Mouse (Mus musculus) liver, embryonic 16.5 days (tissue): ENCODE measurements at regions not wholly inside any gene's neighbourhood (a gene's known extent, or its start where the extent isn't known, plus 50 kb on each side); places are given as distances from the start of the nearest gene placed in this dataset.

Source experiments
- ATAC-seq: fragments of 200-750 bp; cut with Nextera tagmentation; 2 replicates; pipeline ENCODE4 v1.8.0; 2017; ENCODE audit warnings: low read depth, mild to moderate bottlenecking, moderate number of reproducible peaks, moderate library complexity
- H3K27ac ChIP-seq: fragments of 300-500 bp; sonication (generic); 2 replicates; pipeline ENCODE4 v1.5.1; 2014; ENCODE audit warnings: mild to moderate bottlenecking, low read length
- H3K27me3 ChIP-seq: fragments of 300-500 bp; sonication (generic); 2 replicates; pipeline ENCODE4 v1.6.1; 2014; ENCODE audit warnings: low read depth, low read length, mixed read lengths; ENCODE audit not compliant: control insufficient read depth, insufficient read depth
- H3K36me3 ChIP-seq: fragments of 300-500 bp; sonication (generic); 2 replicates; pipeline ENCODE4 v1.6.1; 2014; ENCODE audit warnings: mild to moderate bottlenecking; ENCODE audit not compliant: control insufficient read depth, insufficient read depth
- H3K4me1 ChIP-seq: fragments of 300-500 bp; sonication (generic); 2 replicates; pipeline ENCODE4 v1.6.1; 2014; ENCODE audit warnings: low read depth, low read length, mixed read lengths; ENCODE audit not compliant: control insufficient read depth
- H3K4me2 ChIP-seq: fragments of 300-500 bp; sonication (generic); 2 replicates; pipeline ENCODE4 v1.6.1; 2014; ENCODE audit warnings: low read depth, low read length, mixed read lengths
- H3K4me3 ChIP-seq: fragments of 300-500 bp; sonication (generic); 2 replicates; pipeline ENCODE4 v1.5.1; 2014; ENCODE audit warnings: low read depth, mild to moderate bottlenecking, low read length
- H3K9ac ChIP-seq: fragments of 300-500 bp; sonication (generic); 2 replicates; pipeline ENCODE4 v1.6.1; 2014; ENCODE audit warnings: low read depth, low read length
- H3K9me3 ChIP-seq: fragments of 300-500 bp; sonication (generic); replicated peaks from 2 replicates; pipeline ENCODE4 v1.6.1; 2016; ENCODE audit warnings: low read length; ENCODE audit not compliant: control insufficient read depth
- WGBS: fragments of 180-500 bp; shearing (Covaris S2); extraction: QIAGEN DNeasy Blood & Tissue Kit; methylation state at CpG from one replicate; pipeline ENCODE4 v1.1.7; 2014; ENCODE audit not compliant: insufficient replicate concordance; 5-methylcytosine and 5-hydroxymethylcytosine counted together

GRCm38 (mm10) chr13:82909151-82909550 lies 594.7 kb upstream of the Mef2c start:
- 53% methylated on average over 4 of the region's 4 CpGs for WGBS
- H3K4me3 ChIP-seq = no peak overlapping the region

GRCm38 (mm10) chr13:82912859-82913258 lies 591.0 kb upstream of the Mef2c start:
- Histone ChIP-seq H3K36me3 (no peaks in the 10 kb centered on the region), H3K4me2 (no peak overlapping the region), H3K27ac (no peak overlapping the region), H3K4me1 (no peaks in the 10 kb centered on the region), H3K4me3 (no peak overlapping the region), H3K27me3 (no peaks in the 10 kb centered on the region), H3K9ac (no peak overlapping the region), H3K9me3 (no peaks in the 10 kb centered on the region)
- 72% methylated on average over 8 of the region's 8 CpGs for WGBS
- ATAC-seq = no peak

More at GRCm38 (mm10) chr13:82909151-82909550, 594.7 kb upstream of the Mef2c start:
- no peak overlapping the region for H3K4me2 ChIP-seq
- H3K4me1 ChIP-seq = no peaks in the 10 kb centered on the region
- H3K36me3 ChIP-seq = no peaks in the 10 kb centered on the region
- H3K27me3 ChIP-seq = no peaks in the 10 kb centered on the region
- no peak for ATAC-seq
- no peak overlapping the region for H3K9ac ChIP-seq
- H3K9me3 ChIP-seq = no peaks in the 10 kb centered on the region
- no peak overlapping the region for H3K27ac ChIP-seq

- H3K4me3 ChIP-seq = no peak overlapping the region
- H3K4me1 ChIP-seq = no peaks in the 10 kb centered on the region
- no peak overlapping the region for H3K4me2 ChIP-seq
- no peaks in the 10 kb centered on the region for H3K9me3 ChIP-seq
- H3K27ac ChIP-seq = no peak overlapping the region
- H3K27me3 ChIP-seq = no peaks in the 10 kb centered on the region
- no peak overlapping the region for H3K9ac ChIP-seq
- no peaks in the 10 kb centered on the region for H3K36me3 ChIP-seq
- no peak for ATAC-seq
- 71% methylated on average over 4 of the region's 4 CpGs for WGBS
Measured at GRCm38 (mm10) chr13:82915194-82915593, 588.6 kb upstream of the Mef2c start.

GRCm38 (mm10) chr13:82930010-82930409 lies 573.8 kb upstream of the Mef2c start:
- H3K27me3 ChIP-seq = no peaks in the 10 kb centered on the region
- no peak overlapping the region for H3K9ac ChIP-seq
- no peak overlapping the region for H3K27ac ChIP-seq
- H3K4me2 ChIP-seq = no peak overlapping the region
- H3K36me3 ChIP-seq = no peaks in the 10 kb centered on the region
- no peak overlapping the region for H3K4me3 ChIP-seq
- H3K4me1 ChIP-seq = no peaks in the 10 kb centered on the region
- ATAC-seq = no peak
- H3K9me3 ChIP-seq = no peaks in the 10 kb centered on the region

DNA sequence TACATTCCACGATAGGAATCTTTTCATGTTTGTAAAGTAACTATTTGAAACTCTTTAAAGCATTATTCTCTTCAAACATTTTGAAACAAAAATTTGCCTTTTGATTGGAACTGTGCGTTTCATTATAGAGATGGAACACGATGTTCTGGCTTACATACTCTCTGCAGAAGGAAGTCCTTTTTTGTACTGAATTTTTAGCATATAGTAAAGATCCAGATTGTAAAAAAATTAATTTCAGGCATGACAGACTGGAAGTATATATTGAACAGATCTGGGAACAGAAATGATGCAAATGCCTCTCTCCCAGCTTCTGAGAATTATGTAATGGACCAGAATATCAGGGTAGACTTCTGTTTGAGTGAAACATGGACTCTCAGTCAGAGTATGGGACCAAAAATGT lies 566.0 kb upstream of the Mef2c start:
- no peaks in the 10 kb centered on the region for H3K27me3 ChIP-seq
- no peak overlapping the region for H3K4me2 ChIP-seq
- H3K9ac ChIP-seq = no peak overlapping the region
- no peaks in the 10 kb centered on the region for H3K4me1 ChIP-seq
- no peak overlapping the region for H3K27ac ChIP-seq
- no peak overlapping the region for H3K4me3 ChIP-seq
- no peak for ATAC-seq
- no peaks in the 10 kb centered on the region for H3K36me3 ChIP-seq
- WGBS = 68% methylated on average over 3 of the region's 3 CpGs
- no peaks in the 10 kb centered on the region for H3K9me3 ChIP-seq

DNA sequence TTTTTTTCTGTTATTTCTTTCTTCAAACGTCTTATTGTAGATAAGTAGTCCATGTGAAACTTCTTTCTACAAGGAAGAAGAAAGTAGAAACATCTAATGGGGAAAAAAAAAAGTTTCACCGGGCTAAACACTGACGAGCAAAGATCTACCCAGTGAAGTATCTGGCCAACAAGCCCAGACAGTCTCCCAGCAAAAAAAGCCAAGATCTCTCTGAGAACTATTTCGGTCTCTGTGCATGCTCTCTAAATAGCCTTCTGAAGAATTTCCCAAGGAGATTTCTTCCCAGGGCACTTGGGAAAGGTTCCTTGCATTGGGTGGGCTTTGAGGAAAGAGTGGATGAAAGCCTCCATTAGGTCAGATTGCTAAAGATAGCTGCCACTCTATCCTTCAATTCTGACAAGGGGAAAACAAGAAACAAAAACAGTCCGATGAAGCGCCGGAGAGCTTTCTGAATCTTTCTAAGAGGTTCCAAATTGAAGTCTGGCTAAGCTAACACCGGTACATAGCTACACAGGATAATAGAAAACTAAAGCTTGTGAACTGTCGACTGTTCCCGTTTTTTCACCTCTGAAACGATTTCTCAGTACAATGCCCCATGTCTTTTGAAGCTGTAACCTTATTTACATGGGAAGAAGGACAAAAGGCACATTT lies 561.0 kb upstream of the Mef2c start:
- no peaks in the 10 kb centered on the region for H3K27me3 ChIP-seq
- ATAC-seq = no peak
- WGBS = 61% methylated on average over 11 of the region's 11 CpGs

GRCm38 (mm10) chr13:82946931-82947330 lies 556.9 kb upstream of the Mef2c start:
- Histone ChIP-seq H3K36me3 (no peaks in the 10 kb centered on the region), H3K27me3 (no peaks in the 10 kb centered on the region), H3K9ac (no peak overlapping the region), H3K4me3 (no peak overlapping the region), H3K4me2 (no peak overlapping the region), H3K27ac (no peak overlapping the region), H3K9me3 (no peaks in the 10 kb centered on the region), H3K4me1 (no peaks in the 10 kb centered on the region)
- ATAC-seq = no peak
- WGBS = 61% methylated on average over 5 of the region's 5 CpGs

More for the DNA sequence above, 561.0 kb upstream of the Mef2c start:
- H3K4me2 ChIP-seq = no peak overlapping the region
- H3K4me1 ChIP-seq = no peaks in the 10 kb centered on the region
- no peaks in the 10 kb centered on the region for H3K36me3 ChIP-seq
- H3K9me3 ChIP-seq = no peaks in the 10 kb centered on the region
- H3K27ac ChIP-seq = no peak overlapping the region
- H3K4me3 ChIP-seq = no peak overlapping the region
- H3K9ac ChIP-seq = no peak overlapping the region

DNA sequence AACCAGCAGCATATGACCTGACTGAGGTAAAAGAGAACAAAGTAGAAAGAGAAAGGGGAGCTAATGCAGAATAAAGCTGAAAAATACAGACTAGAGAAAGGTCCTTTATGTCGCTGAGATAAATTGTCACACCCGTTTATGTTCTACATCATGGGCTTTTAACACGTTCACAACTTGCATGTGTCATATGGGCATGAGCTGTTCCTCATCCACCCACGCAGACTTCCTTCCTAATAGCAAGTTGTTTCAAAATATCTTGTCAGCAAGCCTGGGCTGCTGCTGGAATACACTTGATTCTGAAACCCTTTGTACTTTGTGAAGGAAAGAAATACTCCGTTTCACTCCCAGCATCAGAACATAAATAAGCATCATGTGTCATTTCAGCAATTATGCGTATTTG lies 554.3 kb upstream of the Mef2c start:
- Histone ChIP-seq H3K36me3 (no peaks in the 10 kb centered on the region), H3K9me3 (no peaks in the 10 kb centered on the region), H3K27me3 (no peaks in the 10 kb centered on the region), H3K4me3 (no peak overlapping the region), H3K4me1 (no peaks in the 10 kb centered on the region), H3K4me2 (no peak overlapping the region), H3K27ac (no peak overlapping the region), H3K9ac (no peak overlapping the region)
- no peak for ATAC-seq
- 22% methylated on average over 6 of the region's 6 CpGs for WGBS

- 59% methylated on average over 3 of the region's 3 CpGs for WGBS
- H3K4me2 ChIP-seq = no peak overlapping the region
- H3K9me3 ChIP-seq = no peaks in the 10 kb centered on the region
- H3K27me3 ChIP-seq = no peaks in the 10 kb centered on the region
- H3K36me3 ChIP-seq = no peaks in the 10 kb centered on the region
- H3K4me3 ChIP-seq = no peak overlapping the region
- H3K4me1 ChIP-seq = no peaks in the 10 kb centered on the region
- H3K9ac ChIP-seq = no peak overlapping the region
- no peak overlapping the region for H3K27ac ChIP-seq
- ATAC-seq = no peak
Measured at GRCm38 (mm10) chr13:82962333-82962732, 541.5 kb upstream of the Mef2c start.
